Mouse (Mus musculus) thymus, adult 18-20 months (tissue): ENCODE measurements around the gene Creb3l1.
A peak's percentile ranks its signal among the peaks of the same experiment; 100 is the strongest.

Experiments used
- DNase-seq, 2 experiments: peaks; one replicate each; pipeline ENCODE4 v3.0.0; 2022; ENCODE audit warnings: mixed read lengths in 2 of 2

Creb3l1 gene

GRCm38 (mm10) chr2:91962864-91963401 lies 61.4 kb downstream of the Creb3l1 start:
- peak in 1 of 2 experiments; percentile 44 for DNase-seq

- DNase-seq, result peak in 1 of 2 experiments; percentile 55
These were observed 62.2 kb downstream of the Creb3l1 start for GRCm38 (mm10) chr2:91961901-91962761.

- DNase-seq, result no peak
These were observed 63.8 kb downstream of the Creb3l1 start for GRCm38 (mm10) chr2:91960459-91960858.

- DNase-seq, result no peak
These were observed 64.5 kb downstream of the Creb3l1 start for GRCm38 (mm10) chr2:91959544-91960410.

- peak in 1 of 2 experiments; percentile 62 for DNase-seq
These were observed 65.4 kb downstream of the Creb3l1 start for GRCm38 (mm10) chr2:91958701-91959457.

- no peak for DNase-seq
These were observed 66.3 kb downstream of the Creb3l1 start for GRCm38 (mm10) chr2:91958049-91958448.

- peak; percentile 62 to 80 for DNase-seq
These were observed 67.2 kb downstream of the Creb3l1 start for GRCm38 (mm10) chr2:91957096-91957495.

- DNase-seq, result no peak
These were observed 68.4 kb downstream of the Creb3l1 start for GRCm38 (mm10) chr2:91955875-91956274.

GRCm38 (mm10) chr2:91955121-91955591 lies 69.1 kb downstream of the Creb3l1 start:
- no peak for DNase-seq

GRCm38 (mm10) chr2:91953825-91954224 lies 70.5 kb downstream of the Creb3l1 start:
- DNase-seq, result no peak

- DNase-seq, result peak; percentile 53 to 72
These were observed 73.8 kb downstream of the Creb3l1 start for GRCm38 (mm10) chr2:91950275-91951085.

- no peak for DNase-seq
These were observed 74.7 kb downstream of the Creb3l1 start for GRCm38 (mm10) chr2:91949411-91950274.

- no peak for DNase-seq
These were observed 75.5 kb downstream of the Creb3l1 start for GRCm38 (mm10) chr2:91948792-91949241.

GRCm38 (mm10) chr2:91948151-91948509 lies 76.2 kb downstream of the Creb3l1 start:
- DNase-seq, result no peak

- no peak for DNase-seq
These were observed 76.7 kb downstream of the Creb3l1 start for GRCm38 (mm10) chr2:91947397-91948150.

- DNase-seq, result no peak
These were observed 77.5 kb downstream of the Creb3l1 start for GRCm38 (mm10) chr2:91946836-91947235.

- no peak for DNase-seq
These were observed 78.8 kb downstream of the Creb3l1 start, which contains the start of gene Gm9821 for GRCm38 (mm10) chr2:91945483-91945882. Gene Gm9821 (plus strand): TSS chr2:91945703.

GRCm38 (mm10) chr2:91944170-91944950 lies 79.9 kb downstream of the Creb3l1 start:
- DNase-seq, result peak; percentile 74 to 79

- no peak for DNase-seq
These were observed 81.9 kb downstream of the Creb3l1 start for GRCm38 (mm10) chr2:91942356-91942755.
